Mouse (Mus musculus) ES-E14 (cell line): ENCODE measurements at regions not wholly inside any gene's neighbourhood (a gene's known extent, or its start where the extent isn't known, plus 50 kb on each side); places are given as distances from the start of the nearest gene placed in this dataset.

ENCODE experiments used
- HCFC1 ChIP-seq: IDR thresholded peaks from 2 replicates; pipeline ENCODE4 v1.6.1; 2012; ENCODE audit warnings: low read length, inconsistent platforms, borderline replicate concordance; ENCODE audit not compliant: insufficient read depth
- MAFK ChIP-seq: IDR thresholded peaks from 2 replicates; pipeline ENCODE4 v1.6.1; 2014; ENCODE audit warnings: mild to moderate bottlenecking, low read depth, low read length, inconsistent platforms; ENCODE audit not compliant: insufficient read depth
- ZC3H11A ChIP-seq: IDR thresholded peaks from 2 replicates; pipeline ENCODE4 v1.6.1; 2012; ENCODE audit warnings: low read depth, mild to moderate bottlenecking, inconsistent platforms, low read length, borderline replicate concordance
- ZNF384 ChIP-seq: IDR thresholded peaks from 2 replicates; pipeline ENCODE4 v1.6.1; 2012; ENCODE audit warnings: low read depth, low read length, inconsistent platforms

GRCm38 (mm10) chr5:126019781-126020180 is 488.2 kb downstream of the Tmem132b start:
- TF ChIP-seq HCFC1 (no peak), ZNF384 (no peak), ZC3H11A (no peak), MAFK (no peak)
